Mouse (Mus musculus): ENCODE results near the gene Gtf3c1.

- TF ChIP-seq POLR2A (IDR thresholded peaks at IDR 0.05; ENCODE audit: control insufficient read depth, extremely low read depth, insufficient read depth, low read length, poor library complexity): no peak
- no peak for TF ChIP-seq CTCF (IDR thresholded peaks at IDR 0.05; ENCODE audit: borderline replicate concordance, control insufficient read depth, extremely low read depth, insufficient read depth, low read length, poor library complexity)
Measured at GRCm38 (mm10) chr7:125720370-125720769, 12.8 kb upstream of the Gtf3c1 start.
